ENCODE assay signal across 8 mouse cellular contexts in the genomic region with DNA sequence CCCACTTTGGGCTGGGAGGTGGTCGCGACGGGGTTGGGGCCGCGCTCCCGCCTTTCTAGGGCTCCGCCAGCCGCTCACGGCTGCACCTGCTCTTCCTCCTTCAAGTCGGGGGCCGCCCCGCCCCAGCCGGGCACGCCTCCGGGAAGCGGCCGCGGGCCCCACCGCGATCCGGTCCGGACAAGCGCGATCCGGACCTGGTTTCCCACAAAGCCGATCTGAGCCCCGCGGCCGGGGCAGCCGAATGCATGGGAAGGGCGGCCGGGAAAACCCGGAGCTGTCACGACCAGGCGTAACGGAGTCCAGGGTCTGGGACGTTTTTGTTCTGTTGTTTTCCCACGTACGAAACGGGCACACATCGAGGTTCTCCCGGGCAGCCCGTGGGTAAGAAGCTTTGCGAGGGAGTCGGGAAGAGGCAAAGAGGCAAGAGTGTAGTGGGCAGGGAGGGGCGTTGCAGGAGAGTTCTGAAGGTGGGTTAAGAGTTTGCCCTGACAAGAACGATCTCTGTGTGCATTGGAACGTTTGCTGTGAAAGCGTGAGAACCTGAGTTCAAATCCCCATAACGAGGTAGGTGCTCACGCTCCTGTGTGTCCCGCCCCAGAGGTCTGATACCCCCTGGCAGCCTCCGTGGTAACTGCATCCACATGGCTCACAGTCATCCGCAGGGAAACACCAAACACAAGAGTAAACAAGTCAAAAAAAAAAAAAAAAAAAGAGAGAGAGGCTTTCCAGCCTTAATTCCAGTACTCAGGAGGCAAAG. TPM values are rescaled to one million over a fixed set of nuclear protein-coding genes. Genes with fewer than 3 reads are reported as not detected.
DNase-seq lines count a peak whose midpoint lies in the region; ATAC-seq lines count a peak whose summit lies in the region.

No protein-coding gene starts in this region.

- no peaks in the 10 kb centered on the region for H3K36me3 ChIP-seq in embryonic facial prominence, embryonic 11.5 days (replicated peaks; ENCODE audit: control insufficient read depth, insufficient read depth, low read depth, low read length)
- no peaks in the 10 kb centered on the region for H3K36me3 ChIP-seq in liver, embryonic 12.5 days

- H3K4me1 ChIP-seq in embryonic facial prominence, embryonic 11.5 days (ENCODE audit: control insufficient read depth, insufficient read depth, low read length), result no peaks in the 10 kb centered on the region
- peaks cover 50% of the 10 kb centered on the region for H3K4me1 ChIP-seq in liver, embryonic 12.5 days

- peak overlapping the region; percentile 71 for H3K4me2 ChIP-seq in embryonic facial prominence, embryonic 11.5 days (ENCODE audit: low read depth, low read length)
- peak overlapping the region; percentile 72 for H3K4me2 ChIP-seq in liver, embryonic 12.5 days

- H3K9me3 ChIP-seq in embryonic facial prominence, embryonic 11.5 days (replicated peaks; ENCODE audit: control insufficient read depth, low read length), result no peaks in the 10 kb centered on the region
- no peaks in the 10 kb centered on the region for H3K9me3 ChIP-seq in liver, embryonic 12.5 days (replicated peaks)

- peak; percentile 59 for ATAC-seq in embryonic facial prominence, embryonic 11.5 days (replicated peaks; ENCODE audit: insufficient number of reproducible peaks, low FRiP score, low TSS enrichment, low read depth)
- ATAC-seq in liver, embryonic 12.5 days, result peak; percentile 75

- DNase-seq in B cell, adult 2 months, result peak; percentile 94 to 95
- peak; percentile 92 to 94 for DNase-seq in adrenal gland, postnatal 36 days
- DNase-seq in embryonic facial prominence, embryonic 11.5 days (ENCODE audit: low spot score), result peak; percentile 96
- peak; percentile 81 to 83 for DNase-seq in heart, adult 9 months (ENCODE audit: low spot score in 2 of 2)
- DNase-seq in kidney, adult 8-10 months, result peak; percentile 83 to 89
- peak; percentile 92 for DNase-seq in naive thymus-derived CD4-positive, alpha-beta T cell, adult 2 months (ENCODE audit: low read depth)
- peak; percentile 90 to 97 for DNase-seq in spleen, postnatal 4 days (ENCODE audit: low spot score in 2 of 2)

- 2% methylated on average over 54 of the region's 54 CpGs for WGBS in embryonic facial prominence, embryonic 11.5 days
- WGBS in liver, embryonic 12.5 days (ENCODE audit: insufficient replicate concordance), result 1% methylated on average over 54 of the region's 54 CpGs

- peaks cover 38% of the 10 kb centered on the region for H3K27me3 ChIP-seq in embryonic facial prominence, embryonic 11.5 days (ENCODE audit: control insufficient read depth, insufficient read depth, low read length)
- H3K27me3 ChIP-seq in liver, embryonic 12.5 days (replicated peaks), result peaks cover 78% of the 10 kb centered on the region

- H3K4me3 ChIP-seq in embryonic facial prominence, embryonic 11.5 days (ENCODE audit: low read depth, low read length), result peak overlapping the region; percentile 36
- H3K4me3 ChIP-seq in liver, embryonic 12.5 days, result peak overlapping the region; percentile 48

- peak overlapping the region; percentile 39 for H3K9ac ChIP-seq in embryonic facial prominence, embryonic 11.5 days (replicated peaks; ENCODE audit: low read length)
- H3K9ac ChIP-seq in liver, embryonic 12.5 days, result peak overlapping the region; percentile 61

- H3K27ac ChIP-seq in embryonic facial prominence, embryonic 11.5 days (replicated peaks; ENCODE audit: low read depth, low read length), result no peak overlapping the region
- no peak overlapping the region for H3K27ac ChIP-seq in liver, embryonic 12.5 days

RNA-seq across cellular contexts. Expression of a gene that starts 5.5 kb away (rescaled TPM):
- total RNA-seq in adrenal gland, postnatal 36 days (2021), result under 1 TPM; 0.23 to 0.26 TPM
- 2.5 and 3.3 TPM in 2 replicates for polyA plus RNA-seq in embryonic facial prominence, embryonic 11.5 days (2014; fragmentation: Nextera tagmentation; extraction: Ambion mirVana)
- polyA plus RNA-seq in liver, embryonic 12.5 days (2016; fragmentation: Nextera tagmentation; extraction: Ambion mirVana), result 1.1 and 1.3 TPM in 2 replicates

RNA-seq across cellular contexts. Expression of a gene that starts 6.9 kb away (rescaled TPM):
- total RNA-seq in adrenal gland, postnatal 36 days (2021), result 10 to 100 TPM; 37.2 to 40.9 TPM
- 41.5 and 46.6 TPM in 2 replicates for polyA plus RNA-seq in embryonic facial prominence, embryonic 11.5 days (2014; fragmentation: Nextera tagmentation; extraction: Ambion mirVana)
- 27.8 and 29.0 TPM in 2 replicates for polyA plus RNA-seq in liver, embryonic 12.5 days (2016; fragmentation: Nextera tagmentation; extraction: Ambion mirVana)

RNA-seq across cellular contexts. Expression of a gene that starts 19.1 kb away (rescaled TPM):
- 100 to 1,000 TPM in 1 of 2 experiments, 10 to 100 TPM in 1; 78.8 to 109 TPM for total RNA-seq in adrenal gland, postnatal 36 days (2021)
- polyA plus RNA-seq in embryonic facial prominence, embryonic 11.5 days (2014; fragmentation: Nextera tagmentation; extraction: Ambion mirVana), result 35.3 and 41.3 TPM in 2 replicates
- 27.3 and 30.4 TPM in 2 replicates for polyA plus RNA-seq in liver, embryonic 12.5 days (2016; fragmentation: Nextera tagmentation; extraction: Ambion mirVana)

RNA-seq across cellular contexts. Expression of a gene that starts 19.1 kb away (rescaled TPM):
- 100 to 1,000 TPM; 121 to 141 TPM for total RNA-seq in adrenal gland, postnatal 36 days (2021)
- polyA plus RNA-seq in embryonic facial prominence, embryonic 11.5 days (2014; fragmentation: Nextera tagmentation; extraction: Ambion mirVana), result 203 and 205 TPM in 2 replicates
- 152 and 156 TPM in 2 replicates for polyA plus RNA-seq in liver, embryonic 12.5 days (2016; fragmentation: Nextera tagmentation; extraction: Ambion mirVana)

RNA-seq across cellular contexts. Expression of a gene that starts 33.1 kb away (rescaled TPM):
- under 1 TPM; 0.36 to 0.86 TPM for total RNA-seq in adrenal gland, postnatal 36 days (2021)
- 2.6 and 4.0 TPM in 2 replicates for polyA plus RNA-seq in embryonic facial prominence, embryonic 11.5 days (2014; fragmentation: Nextera tagmentation; extraction: Ambion mirVana)
- 2.0 and 2.2 TPM in 2 replicates for polyA plus RNA-seq in liver, embryonic 12.5 days (2016; fragmentation: Nextera tagmentation; extraction: Ambion mirVana)
